Mouse (Mus musculus) heart, embryonic 14.5 days (tissue): ENCODE measurements at regions not wholly inside any gene's neighbourhood (a gene's known extent, or its start where the extent isn't known, plus 50 kb on each side); places are given as distances from the start of the nearest gene placed in this dataset.

ENCODE experiments used
- ATAC-seq: fragments of 200-750 bp; cut with Nextera tagmentation; 2 replicates; pipeline ENCODE4 v1.8.0; 2017; ENCODE audit warnings: low read depth, moderate TSS enrichment; ENCODE audit not compliant: insufficient number of reproducible peaks, insufficient read depth, low FRiP score
- H3K27ac ChIP-seq, 2 experiments: fragments of 200-500 bp in 1 of 2; fragments of 300-500 bp in 1 of 2; sonication (generic) in 1 of 2; replicated peaks in 1 of 2; 2 replicates each; pipeline ENCODE4 v1.5.1; 2012 to 2014; ENCODE audit warnings: low read depth in 2 of 2, low read length in 2 of 2, control low read depth in 1 of 2, mild to moderate bottlenecking in 1 of 2, mixed read lengths in 1 of 2; ENCODE audit not compliant: control insufficient read depth in 1 of 2, insufficient read depth in 1 of 2
- H3K27me3 ChIP-seq: fragments of 300-500 bp; sonication (generic); 2 replicates; pipeline ENCODE4 v1.6.1; 2014; ENCODE audit warnings: mild to moderate bottlenecking, low read length, control low read depth; ENCODE audit not compliant: control insufficient read depth, insufficient read depth
- H3K36me3 ChIP-seq: fragments of 300-500 bp; sonication (generic); 2 replicates; pipeline ENCODE4 v1.6.1; 2014; ENCODE audit warnings: mild to moderate bottlenecking, control low read depth, low read length, mixed read lengths; ENCODE audit not compliant: control insufficient read depth, insufficient read depth
- H3K4me1 ChIP-seq, 2 experiments: fragments of 200-500 bp in 1 of 2; fragments of 300-500 bp in 1 of 2; sonication (generic) in 1 of 2; 2 replicates each; pipeline ENCODE4 v1.6.1; 2012 to 2014; ENCODE audit warnings: low read length in 2 of 2, control low read depth in 1 of 2, mixed read lengths in 1 of 2; ENCODE audit not compliant: control insufficient read depth in 2 of 2, insufficient read depth in 2 of 2
- H3K4me2 ChIP-seq: fragments of 300-500 bp; sonication (generic); 2 replicates; pipeline ENCODE4 v1.6.1; 2014; ENCODE audit warnings: mild to moderate bottlenecking, low read length
- H3K4me3 ChIP-seq, 2 experiments: fragments of 200-500 bp in 1 of 2; fragments of 300-500 bp in 1 of 2; sonication (generic) in 1 of 2; 2 replicates each; pipeline ENCODE4 v1.5.1; 2012 to 2014; ENCODE audit warnings: low read length in 2 of 2, mild to moderate bottlenecking in 2 of 2, control low read depth in 1 of 2, low read depth in 1 of 2, moderate library complexity in 1 of 2; ENCODE audit not compliant: control insufficient read depth in 1 of 2, insufficient read depth in 1 of 2
- H3K9ac ChIP-seq: fragments of 300-500 bp; sonication (generic); 2 replicates; pipeline ENCODE4 v1.6.1; 2014; ENCODE audit warnings: mild to moderate bottlenecking, low read length
- H3K9me3 ChIP-seq: fragments of 300-500 bp; sonication (generic); 2 replicates; pipeline ENCODE4 v1.6.1; 2016; ENCODE audit warnings: low read length, control low read depth; ENCODE audit not compliant: control insufficient read depth
- WGBS: fragments of 180-500 bp; shearing (Covaris S2); extraction: QIAGEN DNeasy Blood & Tissue Kit; methylation state at CpG from one replicate; pipeline ENCODE4 v1.1.7; 2014; 5-methylcytosine and 5-hydroxymethylcytosine counted together

- Histone ChIP-seq H3K4me3 (no peak overlapping the region), H3K9ac (no peak overlapping the region), H3K9me3 (peaks cover 5% of the 10 kb centered on the region; the same call in 1 of the 2 replicates), H3K27me3 (no peaks in the 10 kb centered on the region), H3K27ac (no peak overlapping the region), H3K4me2 (no peak overlapping the region), H3K4me1 (peaks cover 2 to 16% of the 10 kb centered on the region in 2 experiments; a peak in 2 of 4 replicates), H3K36me3 (no peaks in the 10 kb centered on the region)
- WGBS, result 87% methylated on average over 1 of the region's 1 CpGs
- ATAC-seq, result no peak
Measured at GRCm38 (mm10) chr12:71766636-71767035, 64.2 kb upstream of the Daam1 start.

GRCm38 (mm10) chr12:71767896-71768295 lies 63.0 kb upstream of the Daam1 start:
- peaks cover 5% of the 10 kb centered on the region; the same call in 1 of the 2 replicates for H3K9me3 ChIP-seq
- ATAC-seq, result no peak
- H3K27me3 ChIP-seq, result no peaks in the 10 kb centered on the region
- 39% methylated on average over 3 of the region's 3 CpGs for WGBS
- no peak overlapping the region for H3K4me2 ChIP-seq
- H3K4me1 ChIP-seq, result peaks cover 2 to 16% of the 10 kb centered on the region in 2 experiments; a peak in 2 of 4 replicates
- no peaks in the 10 kb centered on the region for H3K36me3 ChIP-seq
- H3K27ac ChIP-seq, result no peak overlapping the region
- H3K9ac ChIP-seq, result no peak overlapping the region
- no peak overlapping the region for H3K4me3 ChIP-seq

DNA sequence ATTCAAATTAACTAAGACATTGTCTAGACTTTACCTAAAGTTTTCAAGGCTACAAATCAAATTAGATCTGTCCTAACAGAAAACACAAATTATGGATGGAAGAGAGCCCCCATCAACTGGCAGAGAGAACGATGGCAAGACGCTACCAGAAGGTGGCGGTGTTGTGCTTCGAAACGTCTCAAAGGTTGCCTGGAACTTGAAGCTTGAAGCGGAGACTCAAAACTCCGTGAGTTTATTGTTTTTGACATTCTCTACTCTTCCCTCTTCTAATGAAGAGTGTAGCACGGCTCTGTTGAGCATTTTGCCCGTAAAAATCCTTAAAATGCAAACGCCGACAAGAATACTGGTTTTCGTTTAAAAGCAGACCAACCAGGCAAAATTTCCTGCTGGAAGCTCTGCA lies 62.4 kb upstream of the Daam1 start:
- WGBS, result 2% methylated on average over 12 of the region's 12 CpGs
- Histone ChIP-seq H3K4me3 (peak overlapping the region; percentile 20 to 29; a peak in 3 of 4 replicates), H3K4me1 (peaks cover 4 to 16% of the 10 kb centered on the region in 2 experiments; a peak in 2 of 4 replicates), H3K9me3 (peaks cover 5% of the 10 kb centered on the region; the same call in 1 of the 2 replicates), H3K9ac (peak overlapping the region; percentile 69), H3K4me2 (peak overlapping the region; percentile 73), H3K27ac (0 out of 4 replicates have a peak overlapping the region, but pooled peaks of 1 of the 2 experiments have one; percentile 25), H3K36me3 (no peaks in the 10 kb centered on the region), H3K27me3 (no peaks in the 10 kb centered on the region)
- no peak for ATAC-seq

DNA sequence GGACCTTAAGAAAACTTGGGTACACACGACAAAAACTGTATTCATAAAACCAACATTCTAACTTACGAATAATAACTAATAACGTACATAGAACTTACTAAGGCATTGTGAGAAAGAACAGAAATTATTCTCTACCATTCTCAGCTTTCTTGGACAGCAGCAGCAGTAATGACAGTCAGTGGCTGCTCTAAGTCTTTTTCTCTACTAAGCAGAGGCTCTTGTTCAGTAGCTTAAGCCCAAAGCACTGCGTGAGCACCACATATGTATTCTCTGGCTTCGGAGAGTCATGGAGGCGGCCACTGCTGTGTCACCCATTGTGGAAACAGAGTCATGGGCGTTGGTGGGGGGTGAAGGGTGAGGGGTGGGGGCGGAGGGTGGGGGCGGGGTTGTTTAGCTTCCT lies 62.0 kb upstream of the Daam1 start:
- Histone ChIP-seq H3K27me3 (no peaks in the 10 kb centered on the region), H3K9me3 (peaks cover 5% of the 10 kb centered on the region; the same call in 1 of the 2 replicates), H3K9ac (peak overlapping the region; percentile 69), H3K4me3 (peak overlapping the region in 1 of 2 experiments; percentile 29; a peak in 3 of 4 replicates), H3K4me1 (peaks cover 4 to 16% of the 10 kb centered on the region in 2 experiments; a peak in 2 of 4 replicates), H3K4me2 (peak overlapping the region; percentile 73), H3K36me3 (no peaks in the 10 kb centered on the region), H3K27ac (0 out of 4 replicates have a peak overlapping the region, but pooled peaks of 1 of the 2 experiments have one; percentile 25)
- no peak for ATAC-seq
- WGBS, result 38% methylated on average over 9 of the region's 9 CpGs

DNA sequence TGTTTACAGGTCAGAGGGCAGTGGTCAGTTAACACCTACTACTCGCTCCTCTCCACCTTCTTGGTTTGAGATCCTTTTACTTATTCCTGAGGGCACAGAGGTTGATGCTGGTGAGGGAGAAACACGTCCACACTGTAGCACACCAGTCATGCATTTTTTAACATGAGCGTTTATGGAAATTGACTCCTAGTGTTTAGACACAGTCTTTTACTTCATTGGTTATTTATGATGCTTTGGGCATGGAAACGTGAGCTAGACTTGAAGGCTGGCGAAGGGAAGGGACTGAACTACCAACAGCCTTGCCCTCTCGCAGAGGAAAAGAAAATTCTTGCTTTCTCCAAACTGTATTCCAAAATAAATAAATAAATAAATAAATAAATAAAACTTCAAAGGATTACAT lies 61.6 kb upstream of the Daam1 start:
- H3K9ac ChIP-seq, result no peak overlapping the region
- no peak for ATAC-seq
- peaks cover 5% of the 10 kb centered on the region; the same call in 1 of the 2 replicates for H3K9me3 ChIP-seq
- no peak overlapping the region for H3K4me3 ChIP-seq
- no peaks in the 10 kb centered on the region for H3K27me3 ChIP-seq
- peaks cover 4 to 16% of the 10 kb centered on the region in 2 experiments; a peak in 2 of 4 replicates for H3K4me1 ChIP-seq
- 80% methylated on average over 6 of the region's 6 CpGs for WGBS
- H3K36me3 ChIP-seq, result no peaks in the 10 kb centered on the region
- H3K4me2 ChIP-seq, result no peak overlapping the region
- H3K27ac ChIP-seq, result 0 out of 4 replicates have a peak overlapping the region, but pooled peaks of 1 of the 2 experiments have one; percentile 25

DNA sequence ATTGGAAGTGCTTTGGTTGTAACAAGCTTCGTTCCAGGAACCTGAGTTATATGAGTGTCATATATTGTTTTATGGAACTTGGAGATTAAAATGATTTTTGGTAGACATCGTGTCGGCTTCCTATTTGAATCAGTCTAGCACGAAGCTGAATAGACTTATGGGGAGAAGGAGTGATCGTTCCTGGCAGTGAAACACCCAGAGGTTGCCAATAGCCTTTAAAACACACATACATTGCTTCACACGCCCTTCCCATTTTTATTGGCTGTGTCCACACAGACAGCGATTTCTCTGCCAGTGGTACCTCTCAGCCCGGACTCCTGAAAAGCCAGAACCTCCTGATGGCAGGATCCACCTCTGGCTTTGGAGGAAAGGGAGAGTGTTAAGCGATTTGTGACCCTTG lies 57.0 kb upstream of the Daam1 start:
- H3K36me3 ChIP-seq, result no peaks in the 10 kb centered on the region
- H3K27ac ChIP-seq, result no peak overlapping the region
- no peaks in the 10 kb centered on the region for H3K9me3 ChIP-seq
- no peaks in the 10 kb centered on the region for H3K27me3 ChIP-seq
- H3K4me3 ChIP-seq, result no peak overlapping the region
- no peak overlapping the region for H3K4me2 ChIP-seq
- H3K9ac ChIP-seq, result no peak overlapping the region
- peaks cover 11 to 18% of the 10 kb centered on the region in 2 experiments; a peak in 3 of 4 replicates for H3K4me1 ChIP-seq
- WGBS, result 78% methylated on average over 9 of the region's 9 CpGs
- no peak for ATAC-seq

DNA sequence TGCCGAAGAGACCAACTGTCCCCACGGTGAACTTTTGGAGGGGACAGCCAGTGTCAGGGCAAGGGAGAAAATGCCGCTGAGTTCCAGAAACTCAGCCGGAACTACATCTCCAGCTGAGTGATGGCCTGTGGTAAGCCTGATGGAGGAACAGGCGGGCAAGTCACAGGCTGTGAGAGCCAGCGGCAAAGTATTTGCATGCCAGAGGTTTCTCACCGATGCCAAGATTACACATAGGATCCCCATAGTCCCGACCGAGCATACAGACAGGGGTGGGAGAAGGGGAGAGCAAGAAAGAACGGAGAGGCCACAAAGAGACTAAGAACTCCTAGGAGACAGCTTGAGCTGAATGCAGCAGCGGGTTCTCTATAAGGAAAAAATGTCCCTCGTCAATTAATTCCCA lies 55.8 kb upstream of the Daam1 start:
- Histone ChIP-seq H3K27me3 (no peaks in the 10 kb centered on the region), H3K9me3 (no peaks in the 10 kb centered on the region), H3K9ac (no peak overlapping the region), H3K36me3 (no peaks in the 10 kb centered on the region), H3K4me3 (no peak overlapping the region), H3K4me2 (no peak overlapping the region), H3K4me1 (peaks cover 11 to 16% of the 10 kb centered on the region in 2 experiments; a peak in 3 of 4 replicates), H3K27ac (no peak overlapping the region)
- ATAC-seq, result no peak
- 73% methylated on average over 12 of the region's 12 CpGs for WGBS

GRCm38 (mm10) chr12:71778137-71778536 lies 52.7 kb upstream of the Daam1 start:
- no peak overlapping the region for H3K27ac ChIP-seq
- no peaks in the 10 kb centered on the region for H3K9me3 ChIP-seq
- no peaks in the 10 kb centered on the region for H3K27me3 ChIP-seq
- ATAC-seq, result no peak
- H3K9ac ChIP-seq, result peak overlapping the region; percentile 44; the same call in 1 of the 2 replicates
- peak overlapping the region; percentile 58 for H3K4me2 ChIP-seq
- H3K4me3 ChIP-seq, result peak overlapping the region; percentile 14 to 25
- H3K4me1 ChIP-seq, result peaks cover 10 to 11% of the 10 kb centered on the region in 2 experiments
- WGBS, result 13% methylated on average over 14 of the region's 14 CpGs
- H3K36me3 ChIP-seq, result no peaks in the 10 kb centered on the region
